Mouse (Mus musculus): ENCODE measurements around the gene Hspa4.

- TF ChIP-seq GATA1 (IDR thresholded peaks at IDR 0.05; ENCODE audit: borderline replicate concordance, low read length) (no peak), FLI1 (IDR thresholded peaks at IDR 0.05; ENCODE audit: low read length) (no peak)
Measured at GRCm38 (mm10) chr11:53318041-53318440, 17.8 kb upstream of the Hspa4 start.

All from megakaryocyte, embryonic 14.5 days (primary cell).